Mouse (Mus musculus) testis, adult 2 months (tissue): Measurements from ENCODE around the gene Kbtbd3. TPM values are rescaled to one million over a fixed set of nuclear protein-coding genes. Genes with fewer than 3 reads are reported as not detected.

ENCODE experiments used
- H3K27ac ChIP-seq: fragments of 200-500 bp; 2 replicates; pipeline ENCODE4 v1.5.1; 2012; ENCODE audit warnings: low read depth, low read length; ENCODE audit not compliant: control insufficient read depth, insufficient read depth
- H3K27me3 ChIP-seq: fragments of 200-500 bp; 2 replicates; pipeline ENCODE4 v1.6.1; 2012; ENCODE audit warnings: mild to moderate bottlenecking, low read length, moderate library complexity; ENCODE audit not compliant: control insufficient read depth, insufficient read depth
- H3K36me3 ChIP-seq: fragments of 200-500 bp; 2 replicates; pipeline ENCODE4 v1.6.1; 2012; ENCODE audit warnings: mild to moderate bottlenecking, low read length; ENCODE audit not compliant: control insufficient read depth, insufficient read depth
- H3K4me1 ChIP-seq: fragments of 200-500 bp; 2 replicates; pipeline ENCODE4 v1.6.1; 2012; ENCODE audit warnings: low read length; ENCODE audit not compliant: control insufficient read depth, insufficient read depth
- H3K4me3 ChIP-seq: fragments of 200-500 bp; 2 replicates; pipeline ENCODE4 v1.5.1; 2012; ENCODE audit warnings: low read depth, mild to moderate bottlenecking, low read length, moderate library complexity, mixed read lengths; ENCODE audit not compliant: control insufficient read depth
- CTCF ChIP-seq: fragments of 200-500 bp; IDR thresholded peaks from 2 replicates; pipeline ENCODE4 v1.5.1; 2012; ENCODE audit warnings: low read depth, mild to moderate bottlenecking, inconsistent platforms, low read length, moderate library complexity; ENCODE audit not compliant: control insufficient read depth, insufficient read depth, insufficient replicate concordance
- POLR2A ChIP-seq: fragments of 200-500 bp; IDR thresholded peaks from 2 replicates; pipeline ENCODE4 v1.6.1; 2012; ENCODE audit warnings: low read depth, mild to moderate bottlenecking, inconsistent platforms, low read length, moderate library complexity; ENCODE audit not compliant: control insufficient read depth
- polyA plus RNA-seq: library from polyadenylated mRNA; depleted of rRNA; stranded (reverse); fragments of >200 nt; gene quantifications from 2 replicates; pipeline ENCODE4 v1.2.3, GENCODE M21; 2012

Gene Kbtbd3
- polyA plus RNA-seq, 1 experiment, result 0.96 TPM

GRCm38 (mm10) chr9:4308628-4309350 is 844 bp upstream of the Kbtbd3 start:
- Histone ChIP-seq H3K4me3 (peak overlapping the region; percentile 92), H3K36me3 (no peaks in the 10 kb centered on the region), H3K4me1 (peaks cover 2% of the 10 kb centered on the region; the same call in 1 of the 2 replicates), H3K27me3 (no peaks in the 10 kb centered on the region), H3K27ac (peak overlapping the region; percentile 97)
- TF ChIP-seq CTCF, result no peak
- no peak for TF ChIP-seq POLR2A

DNA sequence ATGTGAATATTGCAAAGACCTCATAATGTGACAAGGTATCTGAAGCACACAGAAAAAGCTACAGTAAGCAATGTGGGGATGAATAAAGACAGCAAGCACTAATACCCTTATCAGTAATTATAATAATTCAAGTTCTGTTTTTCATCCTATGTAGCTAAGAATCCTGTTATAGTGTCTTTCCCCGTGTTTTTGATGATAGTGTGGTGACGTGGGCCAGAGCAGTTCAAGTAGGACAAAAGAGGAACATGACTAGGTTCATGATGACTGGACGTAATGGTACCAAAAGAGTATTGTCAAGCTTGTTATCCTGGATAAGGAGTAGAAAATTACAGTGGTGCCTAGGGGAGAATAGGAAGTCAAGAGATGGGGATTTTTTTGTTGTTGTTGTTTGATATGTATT is 1.1 kb downstream of the Kbtbd3 start:
- H3K4me1 ChIP-seq, result peaks cover 2% of the 10 kb centered on the region; the same call in 1 of the 2 replicates
- no peak overlapping the region for H3K27ac ChIP-seq
- H3K36me3 ChIP-seq, result no peaks in the 10 kb centered on the region

DNA sequence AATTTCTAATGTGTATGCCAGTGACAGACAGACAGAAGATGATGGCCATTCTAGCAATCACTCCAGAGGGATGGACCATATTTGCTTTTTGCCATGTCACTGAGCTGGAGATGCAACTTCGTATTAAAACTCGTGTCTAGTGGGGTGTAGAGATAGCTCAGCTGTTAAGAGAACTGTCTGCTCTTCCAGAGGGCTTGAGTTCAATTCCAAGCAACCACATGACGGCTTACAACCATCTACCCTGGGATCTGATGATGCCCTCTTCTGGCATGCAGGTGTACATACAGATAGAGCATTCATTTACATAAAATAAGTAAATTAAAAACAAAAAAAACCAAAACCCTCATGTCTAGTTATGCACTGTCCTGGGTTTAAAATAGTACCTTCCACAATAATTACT is 1.5 kb downstream of the Kbtbd3 start:
- TF ChIP-seq POLR2A (no peak), CTCF (no peak)
- Histone ChIP-seq H3K27me3 (no peaks in the 10 kb centered on the region), H3K36me3 (no peaks in the 10 kb centered on the region), H3K27ac (no peak overlapping the region), H3K4me1 (peaks cover 2% of the 10 kb centered on the region; the same call in 1 of the 2 replicates), H3K4me3 (peak overlapping the region; percentile 17; the same call in 1 of the 2 replicates)

More for the DNA sequence above, 1.1 kb downstream of the Kbtbd3 start:
- TF ChIP-seq POLR2A, result no peak
- no peak for TF ChIP-seq CTCF
- Histone ChIP-seq H3K4me3 (no peak overlapping the region), H3K27me3 (no peaks in the 10 kb centered on the region)

DNA sequence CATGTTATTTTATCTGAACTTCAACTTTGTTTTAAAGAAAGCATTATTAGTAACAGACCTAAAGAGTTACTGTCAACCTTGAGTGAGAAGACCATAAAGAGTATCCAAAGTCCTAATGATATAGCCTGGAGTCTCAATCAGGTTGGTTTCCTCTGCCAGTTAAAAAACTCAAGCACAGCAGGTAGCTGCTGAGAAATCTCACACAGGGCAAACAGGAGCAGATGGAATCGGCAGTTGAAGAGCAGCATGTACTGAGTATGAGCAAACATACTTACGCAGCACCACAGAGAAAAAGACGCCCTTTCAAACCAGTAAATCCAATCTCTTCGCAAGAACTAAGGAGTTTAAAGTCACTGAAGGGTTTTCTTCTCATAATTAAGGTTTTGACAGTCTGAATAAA is 4.3 kb downstream of the Kbtbd3 start:
- no peak for TF ChIP-seq CTCF
- no peak for TF ChIP-seq POLR2A
- peaks cover 2% of the 10 kb centered on the region; the same call in 1 of the 2 replicates for H3K4me1 ChIP-seq
- H3K27me3 ChIP-seq, result no peaks in the 10 kb centered on the region
- H3K36me3 ChIP-seq, result no peaks in the 10 kb centered on the region
- H3K4me3 ChIP-seq, result no peak overlapping the region
- H3K27ac ChIP-seq, result no peak overlapping the region

GRCm38 (mm10) chr9:4315746-4316145 is 6.1 kb downstream of the Kbtbd3 start:
- Histone ChIP-seq H3K4me1 (no peaks in the 10 kb centered on the region), H3K27ac (no peak overlapping the region), H3K36me3 (no peaks in the 10 kb centered on the region), H3K27me3 (no peaks in the 10 kb centered on the region), H3K4me3 (no peak overlapping the region)
- TF ChIP-seq CTCF (no peak), POLR2A (no peak)

- H3K27ac ChIP-seq, result no peak overlapping the region
- TF ChIP-seq POLR2A, result no peak
- TF ChIP-seq CTCF, result no peak
- no peaks in the 10 kb centered on the region for H3K4me1 ChIP-seq
- no peaks in the 10 kb centered on the region for H3K36me3 ChIP-seq
- no peaks in the 10 kb centered on the region for H3K27me3 ChIP-seq
- H3K4me3 ChIP-seq, result no peak overlapping the region
Observed at GRCm38 (mm10) chr9:4318939-4319721, 9.5 kb downstream of the Kbtbd3 start.

- Histone ChIP-seq H3K4me1 (no peaks in the 10 kb centered on the region; the same call in 1 of the 2 replicates), H3K27me3 (no peaks in the 10 kb centered on the region), H3K4me3 (no peak overlapping the region), H3K27ac (no peak overlapping the region), H3K36me3 (no peaks in the 10 kb centered on the region)
- TF ChIP-seq CTCF (no peak), POLR2A (no peak)
Observed at GRCm38 (mm10) chr9:4353163-4353562, 43.5 kb downstream of the Kbtbd3 start.
